Mouse (Mus musculus): Measurements from ENCODE around the gene Cish. TPM values are rescaled to one million over a fixed set of nuclear protein-coding genes. Genes with fewer than 3 reads are reported as not detected.

Cish gene
- polyA plus RNA-seq, 1 experiment from 2014 or later, result 9.9 TPM

GRCm38 (mm10) chr9:107333686-107334085 is 37.9 kb downstream of the Cish start:
- no peak for ATAC-seq (ENCODE audit: low FRiP score, low read depth)
- Histone ChIP-seq H3K9ac (0 out of 2 replicates have a peak overlapping the region, but pooled peaks have one; percentile 8), H3K36me3 (peaks cover 16% of the 10 kb centered on the region), H3K9me3 (no peaks in the 10 kb centered on the region), H3K4me2 (replicated peaks) (no peak overlapping the region), H3K4me1 (peaks cover 9% of the 10 kb centered on the region), H3K27ac (no peak overlapping the region), H3K4me3 (no peak overlapping the region), H3K27me3 (no peaks in the 10 kb centered on the region)
- 48% methylated on average over 2 of the region's 2 CpGs for WGBS

GRCm38 (mm10) chr9:107334356-107334755 is 38.5 kb downstream of the Cish start:
- Histone ChIP-seq H3K27me3 (no peaks in the 10 kb centered on the region), H3K27ac (no peak overlapping the region), H3K9me3 (no peaks in the 10 kb centered on the region), H3K9ac (no peak overlapping the region), H3K4me3 (no peak overlapping the region), H3K4me2 (replicated peaks) (no peak overlapping the region), H3K36me3 (peaks cover 16% of the 10 kb centered on the region), H3K4me1 (peaks cover 13% of the 10 kb centered on the region)
- WGBS, result 73% methylated on average over 6 of the region's 6 CpGs
- ATAC-seq (ENCODE audit: low FRiP score, low read depth), result no peak

DNA sequence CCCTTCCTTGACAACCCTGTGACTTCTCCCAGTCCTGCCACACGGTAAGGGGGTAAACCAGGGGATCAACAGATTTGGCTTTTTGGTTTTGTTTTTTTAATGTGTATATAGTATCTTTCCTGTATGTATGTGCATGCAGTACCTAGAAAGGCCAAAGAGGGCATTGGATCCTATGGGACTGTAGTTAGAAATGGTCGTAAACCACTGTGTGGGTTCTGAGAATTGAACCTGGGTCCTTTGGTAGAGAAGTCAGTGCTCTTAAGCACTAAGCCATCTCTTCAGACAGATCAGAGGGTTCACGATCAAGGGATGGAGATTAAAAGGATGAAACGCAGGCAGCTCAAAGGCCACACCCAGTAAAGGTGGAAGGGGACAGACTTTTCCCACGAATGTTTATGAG is 39.2 kb downstream of the Cish start:
- Histone ChIP-seq H3K36me3 (peaks cover 16% of the 10 kb centered on the region), H3K4me2 (replicated peaks) (no peak overlapping the region), H3K9ac (no peak overlapping the region), H3K27ac (no peak overlapping the region), H3K4me3 (no peak overlapping the region), H3K9me3 (no peaks in the 10 kb centered on the region), H3K4me1 (peaks cover 13% of the 10 kb centered on the region), H3K27me3 (no peaks in the 10 kb centered on the region)
- ATAC-seq (ENCODE audit: low FRiP score, low read depth), result no peak
- 92% methylated on average over 5 of the region's 5 CpGs for WGBS

- no peaks in the 10 kb centered on the region for H3K27me3 ChIP-seq
- peaks cover 12% of the 10 kb centered on the region for H3K36me3 ChIP-seq
- H3K9me3 ChIP-seq, result no peaks in the 10 kb centered on the region
- ATAC-seq (ENCODE audit: low FRiP score, low read depth), result no peak
- no peak overlapping the region for H3K4me3 ChIP-seq
- no peak overlapping the region for H3K27ac ChIP-seq
- no peak overlapping the region for H3K9ac ChIP-seq
- H3K4me2 ChIP-seq (replicated peaks), result no peak overlapping the region
- 11% methylated on average over 5 of the region's 5 CpGs for WGBS
- peaks cover 14% of the 10 kb centered on the region for H3K4me1 ChIP-seq
Observed at GRCm38 (mm10) chr9:107335909-107336308, 40.1 kb downstream of the Cish start.

DNA sequence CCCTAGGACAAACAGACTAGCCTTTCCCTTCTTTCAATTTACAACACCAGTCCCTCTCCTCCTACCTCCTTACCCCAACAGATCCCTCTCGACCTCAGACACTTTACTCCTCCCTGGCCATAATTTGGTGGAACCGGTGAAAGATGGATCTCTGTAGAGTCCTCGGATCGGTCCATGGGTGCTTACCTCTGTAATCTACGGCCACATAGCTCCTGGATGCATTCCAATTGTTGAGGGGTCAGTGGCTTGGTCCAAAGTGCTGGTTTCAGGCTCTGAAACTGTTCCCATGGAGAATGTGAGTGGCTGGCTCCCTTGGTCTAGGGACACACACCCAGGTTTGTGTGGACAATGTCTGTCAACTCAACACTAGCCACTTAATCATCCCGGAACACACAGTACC is 40.6 kb downstream of the Cish start:
- ATAC-seq (ENCODE audit: low FRiP score, low read depth), result no peak
- 87% methylated on average over 6 of the region's 6 CpGs for whole genome bisulfite sequencing
- peaks cover 4% of the 10 kb centered on the region for H3K27me3 ChIP-seq
- H3K4me1 ChIP-seq, result peaks cover 19% of the 10 kb centered on the region
- no peaks in the 10 kb centered on the region for H3K9me3 ChIP-seq
- peaks cover 12% of the 10 kb centered on the region for H3K36me3 ChIP-seq
- no peak overlapping the region for H3K4me2 ChIP-seq (replicated peaks)
- no peak overlapping the region for H3K9ac ChIP-seq
- no peak overlapping the region for H3K4me3 ChIP-seq
- H3K27ac ChIP-seq, result no peak overlapping the region

GRCm38 (mm10) chr9:107338172-107338883 is 42.5 kb downstream of the Cish start, which contains the start of gene Hemk1:
TSS of gene Hemk1 (minus strand) at chr9:107338350.
- Histone ChIP-seq H3K4me1 (peaks cover 19% of the 10 kb centered on the region), H3K27me3 (peaks cover 22% of the 10 kb centered on the region), H3K4me2 (replicated peaks) (peak within 1 kb of the TSS; percentile 90), H3K9ac (peak within 1 kb of the TSS; percentile 80), H3K36me3 (0 out of 2 replicates have a peak, but pooled peaks cover 5% of the 10 kb centered on the region), H3K27ac (no peak within 1 kb of the TSS; the same call in 1 of the 2 replicates), H3K9me3 (no peaks in the 10 kb centered on the region), H3K4me3 (peak within 1 kb of the TSS; percentile 60)
- peak; percentile 69 for ATAC-seq (ENCODE audit: low FRiP score, low read depth)
- 5% methylated on average over 30 of the region's 30 CpGs for WGBS

DNA sequence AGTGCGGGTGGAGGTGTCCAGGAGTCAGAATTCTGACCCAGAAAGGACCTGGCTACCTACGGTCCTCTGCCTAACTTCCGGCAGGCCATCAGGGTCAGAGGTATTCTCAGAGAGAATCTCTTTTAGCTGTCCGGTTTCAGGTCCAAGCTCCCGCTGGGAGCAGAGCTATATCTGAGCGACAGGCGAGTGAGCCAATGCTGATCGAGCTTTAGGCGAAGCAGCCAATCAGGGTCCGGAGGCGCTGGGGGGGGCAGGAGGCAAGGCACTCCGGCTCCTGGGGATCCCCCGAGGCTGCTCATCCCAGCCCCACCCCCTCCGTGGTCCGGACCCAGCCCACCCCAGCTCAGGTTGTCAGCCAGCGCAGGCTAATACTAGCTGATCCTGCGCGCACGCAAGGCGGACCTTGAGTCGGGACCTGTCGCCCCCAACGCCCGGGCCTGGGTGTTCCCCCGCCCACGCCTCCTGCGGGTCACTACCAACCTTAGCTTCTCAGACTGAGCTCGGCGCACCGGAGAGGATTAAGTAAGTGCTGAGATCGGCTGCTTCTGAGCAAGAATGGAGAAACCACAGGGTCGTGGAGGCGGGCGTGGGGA is 44.5 kb downstream of the Cish start, which contains the start of gene 6430571L13Rik:
TSS of gene 6430571L13Rik (plus strand) at position 336 of the 593 bp plus-strand sequence.
- no peak within 1 kb of the TSS for H3K27ac ChIP-seq
- H3K9ac ChIP-seq, result peak within 1 kb of the TSS; percentile 62
- peak; percentile 92 for ATAC-seq (ENCODE audit: low FRiP score, low read depth)
- H3K9me3 ChIP-seq, result no peaks in the 10 kb centered on the region
- H3K36me3 ChIP-seq, result no peaks in the 10 kb centered on the region
- peak within 1 kb of the TSS; percentile 60 for H3K4me3 ChIP-seq
- H3K27me3 ChIP-seq, result peaks cover 31% of the 10 kb centered on the region
- WGBS, result under 1% methylated on average over 34 of the region's 34 CpGs
- peak within 1 kb of the TSS; percentile 80 for H3K4me2 ChIP-seq (replicated peaks)
- H3K4me1 ChIP-seq, result peaks cover 19% of the 10 kb centered on the region

DNA sequence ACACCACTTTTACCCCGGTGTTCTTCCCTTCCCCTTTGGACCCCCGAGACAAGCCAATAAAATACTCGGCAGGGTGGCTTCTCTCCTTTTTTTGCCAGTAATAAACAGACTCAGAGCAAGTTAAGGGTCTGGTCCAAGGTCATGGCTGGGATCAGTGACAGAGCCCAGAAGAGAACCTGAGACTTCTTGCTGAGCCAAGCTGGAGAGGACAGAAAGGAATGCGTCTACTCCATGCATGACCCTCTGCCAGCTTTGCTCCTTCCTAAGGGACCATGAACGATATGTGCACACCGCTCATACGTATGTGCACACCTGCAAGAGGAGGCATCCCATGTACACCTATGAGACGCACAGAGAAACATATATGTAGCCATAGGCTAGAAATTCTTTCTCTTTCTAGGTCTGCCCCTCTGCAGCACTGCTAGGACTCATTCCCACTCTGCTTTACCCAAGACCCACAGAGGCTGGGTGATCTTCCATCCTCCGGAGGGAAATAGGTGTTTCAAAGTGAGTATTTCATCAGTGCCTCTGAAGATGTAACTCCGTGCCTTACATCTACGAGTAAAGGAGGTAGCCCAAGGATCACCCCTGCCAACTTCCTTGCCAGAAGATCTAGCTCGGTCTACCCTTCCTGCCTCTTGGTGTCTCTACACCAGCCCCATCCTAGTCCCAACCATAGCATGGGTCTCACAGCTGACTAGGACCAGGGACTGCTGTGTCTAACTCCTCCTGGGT is 45.3 kb downstream of the Cish start:
- peak overlapping the region; percentile 60 for H3K4me3 ChIP-seq
- no peaks in the 10 kb centered on the region for H3K36me3 ChIP-seq
- H3K27ac ChIP-seq, result no peak overlapping the region
- H3K9ac ChIP-seq, result peak overlapping the region; percentile 62
- peaks cover 19% of the 10 kb centered on the region for H3K4me1 ChIP-seq
- H3K4me2 ChIP-seq (replicated peaks), result peak overlapping the region; percentile 80
- WGBS, result 50% methylated on average over 12 of the region's 12 CpGs
- H3K27me3 ChIP-seq, result peaks cover 31% of the 10 kb centered on the region
- H3K9me3 ChIP-seq, result no peaks in the 10 kb centered on the region
- ATAC-seq (ENCODE audit: low FRiP score, low read depth), result no peak

GRCm38 (mm10) chr9:107342201-107342709 is 46.4 kb downstream of the Cish start:
- Histone ChIP-seq H3K4me2 (replicated peaks) (no peak overlapping the region), H3K27ac (no peak overlapping the region), H3K36me3 (no peaks in the 10 kb centered on the region), H3K9me3 (no peaks in the 10 kb centered on the region), H3K27me3 (peaks cover 31% of the 10 kb centered on the region), H3K4me3 (no peak overlapping the region), H3K9ac (no peak overlapping the region), H3K4me1 (peaks cover 18% of the 10 kb centered on the region)
- ATAC-seq (ENCODE audit: low FRiP score, low read depth), result no peak
- WGBS, result 88% methylated on average over 11 of the region's 11 CpGs

DNA sequence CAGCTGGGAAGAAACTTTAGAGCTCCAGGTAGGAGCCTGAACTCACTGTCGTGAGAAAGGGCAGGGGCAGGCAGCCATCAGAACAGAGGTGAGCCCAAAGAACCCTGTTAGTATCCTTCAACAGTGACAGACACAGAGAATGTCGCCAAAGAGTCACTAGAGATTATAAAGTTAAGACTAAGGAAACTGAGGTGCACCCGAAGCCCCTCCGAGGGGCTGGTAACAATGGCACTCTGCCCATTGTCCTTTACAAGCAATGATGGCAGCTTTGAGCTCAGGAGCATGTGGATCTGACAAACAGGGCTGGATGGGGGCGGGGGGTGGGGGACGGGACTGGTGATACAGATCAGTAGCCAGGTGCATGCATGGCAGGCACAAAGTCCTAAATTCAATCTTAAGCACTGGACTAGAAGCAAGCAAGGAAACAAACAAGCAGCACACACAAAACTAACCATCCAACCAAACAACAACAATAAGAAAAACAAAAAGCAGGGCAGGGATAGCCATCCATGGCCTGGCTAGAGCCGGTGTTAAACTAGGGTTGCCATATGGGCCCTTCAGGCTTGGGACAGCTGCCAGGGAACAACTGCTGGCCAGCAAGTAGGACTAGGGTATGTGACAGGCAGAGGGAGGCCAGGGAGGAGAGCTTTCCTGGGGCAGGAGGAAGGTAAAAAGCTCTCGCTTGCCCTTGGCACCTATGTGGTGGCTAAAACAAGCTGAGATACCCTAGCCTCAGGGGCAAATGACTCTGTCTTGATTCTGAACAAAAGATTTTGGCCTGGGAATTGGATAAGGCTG is 47.5 kb downstream of the Cish start:
- no peak overlapping the region for H3K9ac ChIP-seq
- no peak overlapping the region for H3K4me3 ChIP-seq
- no peak for ATAC-seq (ENCODE audit: low FRiP score, low read depth)
- no peaks in the 10 kb centered on the region for H3K9me3 ChIP-seq
- peaks cover 12% of the 10 kb centered on the region for H3K4me1 ChIP-seq
- WGBS, result 70% methylated on average over 8 of the region's 8 CpGs
- H3K27ac ChIP-seq, result no peak overlapping the region
- no peak overlapping the region for H3K4me2 ChIP-seq (replicated peaks)
- peaks cover 31% of the 10 kb centered on the region for H3K27me3 ChIP-seq
- H3K36me3 ChIP-seq, result no peaks in the 10 kb centered on the region

- WGBS, result 66% methylated on average over 6 of the region's 6 CpGs
Observed at GRCm38 (mm10) chr9:107344027-107344426, 48.2 kb downstream of the Cish start.

More at GRCm38 (mm10) chr9:107344027-107344426, 48.2 kb downstream of the Cish start:
- no peak for ATAC-seq (ENCODE audit: low FRiP score, low read depth)
- Histone ChIP-seq H3K27ac (no peak overlapping the region), H3K9me3 (no peaks in the 10 kb centered on the region), H3K9ac (no peak overlapping the region), H3K4me1 (peaks cover 6% of the 10 kb centered on the region; the same call in 1 of the 2 replicates), H3K4me2 (replicated peaks) (no peak overlapping the region), H3K27me3 (peaks cover 31% of the 10 kb centered on the region), H3K36me3 (no peaks in the 10 kb centered on the region), H3K4me3 (no peak overlapping the region)
